Mouse (Mus musculus) myocyte (in vitro differentiated cells): ENCODE measurements around the gene Kif21a. TPM values are rescaled to one million over a fixed set of nuclear protein-coding genes. Genes with fewer than 3 reads are reported as not detected.

Source experiments
- H3K27me3 ChIP-seq: one replicate; pipeline ENCODE4 v1.6.1; 2011; ENCODE audit not compliant: control insufficient read depth, insufficient read depth, insufficient read length
- H3K36me3 ChIP-seq: one replicate; pipeline ENCODE4 v1.6.1; 2011; ENCODE audit not compliant: control insufficient read depth, insufficient read depth
- H3K4me2 ChIP-seq: one replicate; pipeline ENCODE4 v1.6.1; 2011; ENCODE audit warnings: low read depth, control low read depth
- H3K4me3 ChIP-seq: one replicate; pipeline ENCODE4 v1.5.1; 2011; ENCODE audit warnings: mild to moderate bottlenecking, control low read depth, moderate library complexity
- H3K79me2 ChIP-seq: one replicate; pipeline ENCODE4 v1.6.1; 2011; ENCODE audit not compliant: control insufficient read depth, insufficient read depth
- H3ac ChIP-seq: one replicate; pipeline ENCODE4 v1.6.1; 2011; ENCODE audit not compliant: control insufficient read depth, insufficient read length
- CEBPB ChIP-seq: IDR thresholded peaks from 2 replicates; pipeline ENCODE4 v1.6.1; 2011; ENCODE audit warnings: mild to moderate bottlenecking, moderate library complexity; ENCODE audit not compliant: poor library complexity, insufficient read depth, severe bottlenecking
- E2F4 ChIP-seq: IDR thresholded peaks from one replicate; pipeline ENCODE4 v1.6.1; 2011; ENCODE audit warnings: mild to moderate bottlenecking, control low read depth, moderate library complexity; ENCODE audit not compliant: insufficient read depth
- MAX ChIP-seq: IDR thresholded peaks from one replicate; pipeline ENCODE4 v1.6.1; 2011; ENCODE audit warnings: low read depth, mild to moderate bottlenecking, control low read depth
- MYOD1 ChIP-seq, 3 experiments: IDR thresholded peaks; one replicate each; pipeline ENCODE4 v1.6.1; 2011; ENCODE audit warnings: control low read depth in 2 of 3, low read depth in 2 of 3, mild to moderate bottlenecking in 2 of 3, moderate library complexity in 1 of 3; ENCODE audit not compliant: insufficient read length in 2 of 3, control insufficient read depth in 1 of 3
- MYOG ChIP-seq, 3 experiments: IDR thresholded peaks; one replicate each; pipeline ENCODE4 v1.6.1; 2011; ENCODE audit warnings: control low read depth in 2 of 3, low read depth in 2 of 3, mild to moderate bottlenecking in 2 of 3; ENCODE audit not compliant: insufficient read length in 2 of 3, control insufficient read depth in 1 of 3, insufficient read depth in 1 of 3
- POLR2A ChIP-seq: IDR thresholded peaks from one replicate; pipeline ENCODE4 v1.6.1; 2011; ENCODE audit warnings: low read depth, mild to moderate bottlenecking, control low read depth, moderate library complexity; ENCODE audit not compliant: insufficient read length
- POLR2AphosphoS2 ChIP-seq: IDR thresholded peaks from one replicate; pipeline ENCODE4 v1.6.1; 2011; ENCODE audit warnings: low read depth, control low read depth; ENCODE audit not compliant: insufficient read length
- REST ChIP-seq: IDR thresholded peaks from one replicate; pipeline ENCODE4 v1.6.1; 2011; ENCODE audit warnings: mild to moderate bottlenecking, control low read depth, moderate library complexity; ENCODE audit not compliant: insufficient read depth, insufficient read length
- SRF ChIP-seq: IDR thresholded peaks from one replicate; pipeline ENCODE4 v1.6.1; 2011; ENCODE audit warnings: low read depth; ENCODE audit not compliant: control insufficient read depth, insufficient read length
- TCF12 ChIP-seq: IDR thresholded peaks from one replicate; pipeline ENCODE4 v1.6.1; 2011; ENCODE audit warnings: mild to moderate bottlenecking, control low read depth; ENCODE audit not compliant: poor library complexity, insufficient read depth, severe bottlenecking
- TCF3 ChIP-seq: IDR thresholded peaks from one replicate; pipeline ENCODE4 v1.6.1; 2011; ENCODE audit warnings: low read depth, control low read depth; ENCODE audit not compliant: insufficient read length
- USF1 ChIP-seq: IDR thresholded peaks from one replicate; pipeline ENCODE4 v1.6.1; 2011; ENCODE audit warnings: low read depth, mild to moderate bottlenecking, control low read depth, moderate library complexity
- polyA plus RNA-seq: library from polyadenylated mRNA; unstranded; fragments of >200 nt; fragmentation: generic; extraction: Trizol; gene quantifications from one replicate; pipeline ENCODE4 v1.2.1, GENCODE M21; 2012; ENCODE audit warnings: missing spikeins

The Kif21a gene
- polyA plus RNA-seq, 1 experiment, result 2.5 TPM

GRCm38 (mm10) chr15:90896480-90896879 lies 153.3 kb downstream of the Kif21a start:
- Histone ChIP-seq H3K4me2 (no peak overlapping the region), H3K27me3 (peaks cover 30% of the 10 kb centered on the region), H3K4me3 (no peak overlapping the region), H3ac (no peak overlapping the region), H3K79me2 (no peaks in the 10 kb centered on the region), H3K36me3 (no peaks in the 10 kb centered on the region)
- no peak for TF ChIP-seq SRF
- no peak for TF ChIP-seq MYOD1 (IDR thresholded peaks at IDR 0.05; ENCODE audit: control insufficient read depth in 1 of 3, insufficient read length in 2 of 3, low read depth in 2 of 3)
- no peak for TF ChIP-seq TCF12
- no peak for TF ChIP-seq REST
- no peak for TF ChIP-seq TCF3
- no peak for TF ChIP-seq MYOG (IDR thresholded peaks at IDR 0.05; ENCODE audit: control insufficient read depth in 1 of 3, insufficient read depth in 1 of 3, insufficient read length in 2 of 3, low read depth in 2 of 3)
- no peak for TF ChIP-seq POLR2AphosphoS2
- TF ChIP-seq USF1, result no peak
- TF ChIP-seq POLR2A, result no peak
- TF ChIP-seq MAX, result no peak
- no peak for TF ChIP-seq E2F4
- TF ChIP-seq CEBPB, result no peak

- Histone ChIP-seq H3K4me3 (no peak overlapping the region), H3K36me3 (no peaks in the 10 kb centered on the region), H3K4me2 (no peak overlapping the region), H3K79me2 (no peaks in the 10 kb centered on the region), H3ac (no peak overlapping the region), H3K27me3 (peaks cover 4% of the 10 kb centered on the region)
- TF ChIP-seq USF1 (no peak), E2F4 (no peak), POLR2A (no peak), MYOG (IDR thresholded peaks at IDR 0.05; ENCODE audit: control insufficient read depth in 1 of 3, insufficient read depth in 1 of 3, insufficient read length in 2 of 3, low read depth in 2 of 3) (no peak), TCF3 (no peak), MYOD1 (IDR thresholded peaks at IDR 0.05; ENCODE audit: control insufficient read depth in 1 of 3, insufficient read length in 2 of 3, low read depth in 2 of 3) (no peak)
Observed at GRCm38 (mm10) chr15:90887466-90887865, 162.3 kb downstream of the Kif21a start.

Other genes starting within 250 kb of the Kif21a start
- gene Abcd2, start 141.9 kb upstream of the Kif21a start, polyA plus RNA-seq, result 0.36 TPM
- gene CN725425, start 149.5 kb upstream of the Kif21a start, polyA plus RNA-seq, result not detected